Mouse (Mus musculus): ENCODE measurements around the gene Them4. TPM values are rescaled to one million over a fixed set of nuclear protein-coding genes. Genes with fewer than 3 reads are reported as not detected.

Them4 gene
- polyA plus RNA-seq, 1 experiment from 2014 or later = 72.1 TPM

DNA sequence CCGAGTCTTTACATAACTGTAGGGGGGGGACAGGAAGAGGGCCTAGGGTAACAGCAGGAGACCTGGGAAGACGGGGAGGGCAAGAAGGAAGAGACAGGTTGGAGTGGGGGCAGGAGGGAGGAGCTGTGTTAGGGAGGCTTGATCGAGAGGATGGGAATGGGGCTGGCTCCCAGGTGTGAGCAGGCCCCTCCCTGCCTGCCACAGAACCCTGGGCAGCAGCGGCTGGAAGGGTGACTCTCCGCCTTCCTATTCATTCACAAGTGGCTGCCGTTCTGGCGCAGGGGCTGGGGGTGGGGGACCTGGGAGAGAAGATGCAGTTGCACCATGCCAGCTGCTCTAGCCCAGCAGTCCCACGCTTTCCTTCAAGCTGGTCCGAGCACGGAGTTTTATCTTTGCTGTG lies 63.2 kb downstream of the Them4 start:
- H3K4me1 ChIP-seq (ENCODE audit: control insufficient read depth, insufficient read depth, low read depth, low read length) = peaks cover 22% of the 10 kb centered on the region
- ATAC-seq = peak; percentile 27
- H3K27me3 ChIP-seq (replicated peaks; ENCODE audit: control insufficient read depth, insufficient read depth, low read length) = 0 out of 2 replicates have a peak, but pooled peaks cover 4% of the 10 kb centered on the region
- WGBS = 4% methylated on average over 10 of the region's 10 CpGs
- H3K4me2 ChIP-seq (ENCODE audit: low read length) = peak overlapping the region; percentile 47
- H3K9me3 ChIP-seq (ENCODE audit: control insufficient read depth, low read length) = no peaks in the 10 kb centered on the region
- peak overlapping the region; percentile 33; the same call in 1 of the 2 replicates for H3K9ac ChIP-seq (ENCODE audit: low read depth, low read length)
- H3K27ac ChIP-seq (ENCODE audit: low read depth, low read length) = no peak overlapping the region
- peak overlapping the region; percentile 14; the same call in 1 of the 2 replicates for H3K4me3 ChIP-seq (ENCODE audit: low read length)
- no peaks in the 10 kb centered on the region for H3K36me3 ChIP-seq (ENCODE audit: control insufficient read depth, insufficient read depth, low read length)

DNA sequence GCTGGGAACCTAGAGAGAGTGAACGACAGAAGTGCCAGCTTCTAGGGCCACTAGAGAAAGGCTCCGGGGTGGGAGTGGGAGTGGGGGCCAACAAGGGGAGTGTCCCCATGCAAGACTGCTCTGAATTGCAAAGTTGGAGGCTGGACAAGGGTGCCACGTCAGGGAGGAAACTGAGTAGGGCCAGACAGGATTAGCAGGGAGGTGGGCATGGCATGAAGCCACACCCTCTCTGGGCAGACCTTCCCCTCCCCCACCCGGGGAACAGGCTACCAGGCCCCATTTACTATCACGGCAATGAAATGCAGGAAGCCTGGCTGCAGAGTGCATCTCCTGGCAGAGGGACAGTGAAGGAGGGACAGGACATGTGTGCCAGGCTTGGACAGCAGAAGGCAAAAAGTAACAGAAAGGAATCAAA lies 63.7 kb downstream of the Them4 start:
- ATAC-seq = peak; percentile 67
- H3K36me3 ChIP-seq (ENCODE audit: control insufficient read depth, insufficient read depth, low read length) = no peaks in the 10 kb centered on the region
- H3K9me3 ChIP-seq (ENCODE audit: control insufficient read depth, low read length) = no peaks in the 10 kb centered on the region
- 3% methylated on average over 5 of the region's 5 CpGs for WGBS
- peak overlapping the region; percentile 33; the same call in 1 of the 2 replicates for H3K9ac ChIP-seq (ENCODE audit: low read depth, low read length)
- H3K4me2 ChIP-seq (ENCODE audit: low read length) = peak overlapping the region; percentile 47
- H3K27me3 ChIP-seq (replicated peaks; ENCODE audit: control insufficient read depth, insufficient read depth, low read length) = 0 out of 2 replicates have a peak, but pooled peaks cover 4% of the 10 kb centered on the region
- H3K4me1 ChIP-seq (ENCODE audit: control insufficient read depth, insufficient read depth, low read depth, low read length) = peaks cover 22% of the 10 kb centered on the region
- H3K27ac ChIP-seq (ENCODE audit: low read depth, low read length) = no peak overlapping the region
- peak overlapping the region; percentile 14; the same call in 1 of the 2 replicates for H3K4me3 ChIP-seq (ENCODE audit: low read length)

DNA sequence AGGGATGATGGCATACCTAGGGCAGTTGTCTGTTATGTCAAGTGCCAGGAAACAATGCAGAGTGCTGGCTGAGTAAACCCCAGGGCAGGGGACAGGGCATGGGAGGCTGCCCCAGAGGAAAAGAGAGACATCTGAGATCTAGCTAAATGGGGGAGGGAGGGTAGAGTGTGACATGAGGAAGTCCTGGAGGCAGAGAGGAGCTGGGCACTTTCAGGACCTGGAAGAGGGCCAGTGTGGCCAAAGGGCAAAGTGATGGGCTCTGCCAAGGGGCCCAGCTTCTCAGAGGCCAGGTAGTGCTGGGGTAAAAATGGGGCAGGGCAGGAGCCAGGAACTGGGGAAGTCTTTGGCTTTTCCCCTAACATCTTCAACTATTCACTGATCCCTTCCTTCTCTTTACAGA lies 64.7 kb downstream of the Them4 start:
- Histone ChIP-seq H3K4me3 (ENCODE audit: low read length) (no peak overlapping the region), H3K27ac (ENCODE audit: low read depth, low read length) (no peak overlapping the region), H3K9me3 (ENCODE audit: control insufficient read depth, low read length) (no peaks in the 10 kb centered on the region), H3K27me3 (replicated peaks; ENCODE audit: control insufficient read depth, insufficient read depth, low read length) (0 out of 2 replicates have a peak, but pooled peaks cover 4% of the 10 kb centered on the region), H3K4me1 (ENCODE audit: control insufficient read depth, insufficient read depth, low read depth, low read length) (peaks cover 22% of the 10 kb centered on the region), H3K9ac (ENCODE audit: low read depth, low read length) (no peak overlapping the region), H3K36me3 (ENCODE audit: control insufficient read depth, insufficient read depth, low read length) (no peaks in the 10 kb centered on the region), H3K4me2 (ENCODE audit: low read length) (no peak overlapping the region)
- ATAC-seq = no peak

DNA sequence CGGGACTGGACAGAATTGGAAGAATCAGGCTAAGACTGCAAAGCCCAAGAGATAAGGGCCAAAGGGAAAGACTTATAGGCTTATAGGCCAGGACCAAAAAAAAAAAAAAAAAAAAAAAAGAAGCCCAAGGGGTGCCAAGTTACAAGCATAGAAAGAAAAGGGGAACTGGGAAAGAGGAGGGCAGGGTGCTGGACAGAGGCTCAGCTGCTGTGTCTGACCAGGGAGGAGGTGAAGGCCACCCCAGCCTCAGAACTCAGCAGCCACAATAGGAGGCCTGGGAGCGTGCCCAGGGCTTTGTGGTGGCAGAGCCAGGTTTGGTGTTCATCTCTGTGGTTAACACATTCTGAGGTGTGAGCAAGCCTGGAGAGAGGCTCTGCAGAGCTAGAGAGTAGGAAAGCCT lies 65.3 kb downstream of the Them4 start:
- H3K4me2 ChIP-seq (ENCODE audit: low read length) = no peak overlapping the region
- no peak overlapping the region for H3K4me3 ChIP-seq (ENCODE audit: low read length)
- H3K9ac ChIP-seq (ENCODE audit: low read depth, low read length) = no peak overlapping the region
- 84% methylated on average over 2 of the region's 2 CpGs for WGBS
- ATAC-seq = no peak
- no peaks in the 10 kb centered on the region for H3K36me3 ChIP-seq (ENCODE audit: control insufficient read depth, insufficient read depth, low read length)
- no peaks in the 10 kb centered on the region for H3K9me3 ChIP-seq (ENCODE audit: control insufficient read depth, low read length)
- H3K27ac ChIP-seq (ENCODE audit: low read depth, low read length) = no peak overlapping the region
- H3K4me1 ChIP-seq (ENCODE audit: control insufficient read depth, insufficient read depth, low read depth, low read length) = peaks cover 22% of the 10 kb centered on the region
- H3K27me3 ChIP-seq (replicated peaks; ENCODE audit: control insufficient read depth, insufficient read depth, low read length) = 0 out of 2 replicates have a peak, but pooled peaks cover 4% of the 10 kb centered on the region

DNA sequence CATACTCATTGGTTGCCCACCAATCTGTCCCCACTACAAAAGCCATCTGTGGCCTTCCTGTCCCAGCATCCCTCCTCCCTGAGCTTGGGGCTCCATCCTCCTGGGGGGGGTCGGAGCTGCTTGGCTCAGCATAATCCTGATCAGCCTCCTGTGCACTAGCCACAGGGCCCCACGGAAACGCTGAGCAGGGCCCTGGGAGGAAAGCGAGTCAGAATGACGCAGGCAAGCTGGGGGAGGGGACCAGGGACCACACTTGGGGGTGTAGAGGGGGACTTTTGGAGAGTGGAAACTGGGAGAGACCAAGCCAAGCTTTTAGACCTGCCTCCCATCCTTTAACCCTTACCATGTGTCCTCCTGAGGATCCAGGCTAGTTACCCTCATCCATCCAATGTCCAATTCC lies 66.0 kb downstream of the Them4 start:
- Histone ChIP-seq H3K4me3 (ENCODE audit: low read length) (no peak overlapping the region), H3K4me2 (ENCODE audit: low read length) (no peak overlapping the region), H3K27ac (ENCODE audit: low read depth, low read length) (no peak overlapping the region), H3K4me1 (ENCODE audit: control insufficient read depth, insufficient read depth, low read depth, low read length) (peaks cover 22% of the 10 kb centered on the region), H3K36me3 (ENCODE audit: control insufficient read depth, insufficient read depth, low read length) (no peaks in the 10 kb centered on the region), H3K9me3 (ENCODE audit: control insufficient read depth, low read length) (no peaks in the 10 kb centered on the region), H3K9ac (ENCODE audit: low read depth, low read length) (no peak overlapping the region), H3K27me3 (replicated peaks; ENCODE audit: control insufficient read depth, insufficient read depth, low read length) (0 out of 2 replicates have a peak, but pooled peaks cover 4% of the 10 kb centered on the region)
- no peak for ATAC-seq
- WGBS = 54% methylated on average over 5 of the region's 5 CpGs

DNA sequence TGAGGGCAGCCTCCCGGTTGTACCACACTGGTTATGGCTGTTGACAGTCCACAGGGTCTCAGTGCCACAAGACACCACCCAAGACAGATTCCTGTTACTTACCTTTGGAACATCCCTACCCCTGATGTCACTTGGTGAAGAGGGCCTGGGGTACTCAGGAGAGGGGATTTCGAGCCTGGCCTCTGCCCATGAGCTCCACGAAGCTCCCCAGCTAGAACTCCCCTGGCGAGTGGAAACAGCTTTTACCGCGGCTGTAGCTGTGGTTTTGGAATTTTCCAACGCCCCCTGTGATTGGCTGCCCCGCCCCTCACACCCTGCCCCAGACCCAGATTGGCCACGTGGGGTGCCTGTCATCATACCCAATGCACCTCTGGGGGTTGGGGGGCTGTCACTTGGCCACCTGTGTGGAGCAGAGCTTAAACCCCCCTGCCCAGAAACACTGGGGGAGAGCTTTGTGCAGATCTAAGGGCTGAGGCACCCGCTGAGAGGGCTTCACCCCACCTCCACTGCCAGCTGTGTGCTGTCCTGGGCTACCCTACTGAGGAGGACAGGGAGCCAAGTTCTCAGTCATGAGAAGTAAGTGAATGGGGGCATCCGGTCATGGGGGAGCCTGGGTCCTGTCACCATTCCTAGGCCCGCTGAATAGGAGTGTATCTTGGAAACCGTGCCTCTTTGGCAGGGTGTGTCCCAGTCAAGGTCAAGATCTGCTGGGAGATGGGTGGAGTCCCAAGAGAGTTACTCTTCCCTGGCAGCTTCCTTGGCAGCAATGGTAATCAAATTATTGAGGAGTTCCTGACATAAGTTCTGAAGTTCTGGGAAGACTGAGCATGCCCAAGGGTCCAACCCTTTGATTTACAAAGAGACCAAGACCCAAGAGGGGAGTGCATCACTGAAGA lies 67.4 kb downstream of the Them4 start:
- no peak overlapping the region for H3K4me3 ChIP-seq (ENCODE audit: low read length)

DNA sequence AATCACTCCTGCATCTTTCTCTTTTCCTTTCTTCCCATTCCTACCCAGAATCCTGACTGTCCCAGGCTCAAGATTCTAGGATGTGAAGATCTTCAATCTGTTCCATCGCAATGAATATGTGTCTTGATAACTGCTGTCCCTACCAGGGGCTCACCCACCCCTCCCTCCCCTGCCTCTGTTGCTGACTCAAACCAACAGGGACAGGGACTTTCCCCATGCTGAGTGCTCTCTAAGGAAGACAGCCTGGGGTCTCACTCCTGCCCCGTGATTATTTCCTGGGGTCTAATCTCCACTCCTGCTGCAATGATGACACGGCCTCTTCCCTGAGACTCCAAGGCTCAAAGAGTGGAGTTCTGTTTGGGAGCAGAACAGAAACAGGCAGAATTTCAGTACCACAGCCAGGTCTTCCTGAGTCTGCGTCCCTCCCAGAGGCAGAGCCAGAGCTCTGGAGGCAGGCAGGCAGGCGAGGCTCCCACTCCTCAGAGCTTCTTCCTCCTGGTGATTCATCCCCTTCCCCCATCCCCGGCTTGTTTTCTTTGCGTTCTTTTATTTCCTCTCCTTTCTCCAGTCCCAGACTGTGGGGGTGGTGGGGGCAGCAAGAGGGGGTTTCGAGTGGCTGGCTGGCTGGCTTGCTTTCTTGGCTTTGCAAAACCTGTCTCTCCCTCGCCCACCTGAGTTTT lies 70.1 kb downstream of the Them4 start:
- no peaks in the 10 kb centered on the region for H3K36me3 ChIP-seq (ENCODE audit: control insufficient read depth, insufficient read depth, low read length)
- no peak overlapping the region for H3K9ac ChIP-seq (ENCODE audit: low read depth, low read length)
- H3K9me3 ChIP-seq (ENCODE audit: control insufficient read depth, low read length) = no peaks in the 10 kb centered on the region
- WGBS = 27% methylated on average over 9 of the region's 9 CpGs
- H3K27me3 ChIP-seq (replicated peaks; ENCODE audit: control insufficient read depth, insufficient read depth, low read length) = 0 out of 2 replicates have a peak, but pooled peaks cover 4% of the 10 kb centered on the region
- no peak for ATAC-seq
- no peak overlapping the region for H3K27ac ChIP-seq (ENCODE audit: low read depth, low read length)
- H3K4me1 ChIP-seq (ENCODE audit: control insufficient read depth, insufficient read depth, low read depth, low read length) = no peaks in the 10 kb centered on the region
- no peak overlapping the region for H3K4me3 ChIP-seq (ENCODE audit: low read length)
- no peak overlapping the region for H3K4me2 ChIP-seq (ENCODE audit: low read length)

More for the DNA sequence above, 67.4 kb downstream of the Them4 start:
- 17% methylated on average over 13 of the region's 13 CpGs for WGBS
- Histone ChIP-seq H3K27me3 (replicated peaks; ENCODE audit: control insufficient read depth, insufficient read depth, low read length) (0 out of 2 replicates have a peak, but pooled peaks cover 4% of the 10 kb centered on the region), H3K4me1 (ENCODE audit: control insufficient read depth, insufficient read depth, low read depth, low read length) (peaks cover 15% of the 10 kb centered on the region), H3K4me2 (ENCODE audit: low read length) (no peak overlapping the region), H3K9ac (ENCODE audit: low read depth, low read length) (no peak overlapping the region), H3K27ac (ENCODE audit: low read depth, low read length) (no peak overlapping the region), H3K9me3 (ENCODE audit: control insufficient read depth, low read length) (no peaks in the 10 kb centered on the region), H3K36me3 (ENCODE audit: control insufficient read depth, insufficient read depth, low read length) (no peaks in the 10 kb centered on the region)
- ATAC-seq = no peak

Measured in hindbrain, embryonic 16.5 days (tissue).